Mouse (Mus musculus) cerebellum, adult 2 months (tissue): ENCODE results near the gene Pla2g16.

Source experiments
- CTCF ChIP-seq: fragments of 200-500 bp; IDR thresholded peaks from 2 replicates; pipeline ENCODE4 v1.5.1; 2011; ENCODE audit warnings: low read depth, mild to moderate bottlenecking, control low read depth, low read length, moderate library complexity, borderline replicate concordance; ENCODE audit not compliant: insufficient read depth
- POLR2A ChIP-seq: fragments of 200-500 bp; IDR thresholded peaks from 2 replicates; pipeline ENCODE4 v1.6.1; 2011; ENCODE audit warnings: low read length, control low read depth, borderline replicate concordance; ENCODE audit not compliant: insufficient read depth

GRCm38 (mm10) chr19:7617085-7617484 lies 59.8 kb downstream of the Pla2g16 start:
- TF ChIP-seq CTCF (no peak), POLR2A (no peak)
